Mouse (Mus musculus): ENCODE measurements around the gene Zfp954.
"Not testable (repeated sequence)": the region's sequence is repeated elsewhere in the genome, so short reads cannot be mapped to it uniquely, and the experiment has no call there.

DNA sequence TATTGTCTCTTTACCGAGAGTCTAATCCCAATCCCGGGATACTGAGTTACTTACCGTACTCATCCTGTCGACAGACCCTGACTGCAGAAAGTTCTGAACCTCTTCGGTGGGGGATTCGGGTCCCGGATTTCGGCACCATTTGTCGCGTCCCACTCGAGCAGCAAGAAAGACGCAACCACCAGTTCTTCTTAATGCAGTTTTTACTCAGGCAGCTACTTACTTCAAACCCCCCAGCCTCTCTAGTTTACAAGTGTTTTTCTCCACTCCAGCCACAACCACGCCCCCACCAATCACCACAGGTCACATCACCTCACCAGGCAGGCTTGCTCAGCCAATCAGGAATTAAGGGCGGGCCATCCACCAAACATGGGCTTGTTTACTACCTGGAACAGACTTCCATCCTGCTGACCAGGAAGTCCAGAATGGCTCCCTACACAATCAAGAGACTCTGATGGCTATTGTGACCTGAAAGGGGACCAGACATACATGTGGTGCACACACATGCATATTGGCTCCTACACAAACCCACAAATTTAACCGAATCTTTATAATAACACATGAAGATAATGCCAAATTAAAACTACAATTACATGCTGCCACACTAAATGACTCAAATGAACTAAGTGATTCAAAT is 9.3 kb upstream of the Zfp954 start:
- TF ChIP-seq GATA1 (IDR thresholded peaks at IDR 0.05; ENCODE audit: borderline replicate concordance, low read length); FLI1 (IDR thresholded peaks at IDR 0.05; ENCODE audit: low read length): not testable (repeated sequence)

All from megakaryocyte, embryonic 14.5 days (primary cell).